Mouse (Mus musculus) retina, postnatal 1 day (tissue): ENCODE measurements around the gene Dlec1.

Experiments
- DNase-seq: peaks from one replicate; pipeline ENCODE4 v3.0.0-alpha.2; 2012

The Dlec1 gene

DNA sequence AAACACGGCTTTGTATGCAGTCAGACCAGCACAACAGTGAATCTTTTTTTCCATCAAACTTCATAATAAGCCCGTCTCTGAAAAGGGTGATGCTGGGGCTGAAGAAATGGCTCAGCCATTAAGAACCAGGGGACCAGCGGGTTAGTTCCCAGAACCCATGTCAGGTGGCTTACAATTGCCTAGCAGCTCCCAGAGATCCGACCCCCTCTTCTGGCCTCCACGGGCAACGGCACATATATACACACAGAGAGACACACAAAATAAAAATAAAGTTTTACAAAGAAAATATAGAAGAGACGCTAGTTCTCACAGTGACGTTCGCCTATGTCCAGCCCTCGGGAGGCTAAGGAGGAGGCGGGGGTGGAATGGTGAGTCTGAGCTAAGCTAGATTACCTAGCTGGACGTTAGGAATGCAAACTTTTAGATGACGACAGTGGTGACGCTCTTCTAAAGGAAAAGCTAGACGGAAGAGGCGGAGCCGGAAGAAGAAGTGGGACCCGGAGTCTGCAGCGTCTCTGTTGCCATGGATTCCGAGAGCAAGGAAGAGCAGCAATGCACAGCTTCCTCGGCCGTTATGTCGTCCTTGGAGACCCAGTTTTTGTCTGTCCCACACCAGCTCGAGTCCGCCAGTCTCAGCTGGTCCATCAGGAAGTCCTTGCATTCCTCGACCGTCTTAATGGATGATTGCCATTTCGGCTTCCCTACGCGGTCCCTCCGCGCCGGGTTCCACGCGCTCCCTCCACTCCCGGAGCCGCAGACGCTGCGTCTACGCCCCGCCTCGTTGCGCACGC, at the start of gene Dlec1:
Dlec1 (plus strand) TSS at position 487 of the 791 bp plus-strand sequence.
- DNase-seq = peak; percentile 90

DNA sequence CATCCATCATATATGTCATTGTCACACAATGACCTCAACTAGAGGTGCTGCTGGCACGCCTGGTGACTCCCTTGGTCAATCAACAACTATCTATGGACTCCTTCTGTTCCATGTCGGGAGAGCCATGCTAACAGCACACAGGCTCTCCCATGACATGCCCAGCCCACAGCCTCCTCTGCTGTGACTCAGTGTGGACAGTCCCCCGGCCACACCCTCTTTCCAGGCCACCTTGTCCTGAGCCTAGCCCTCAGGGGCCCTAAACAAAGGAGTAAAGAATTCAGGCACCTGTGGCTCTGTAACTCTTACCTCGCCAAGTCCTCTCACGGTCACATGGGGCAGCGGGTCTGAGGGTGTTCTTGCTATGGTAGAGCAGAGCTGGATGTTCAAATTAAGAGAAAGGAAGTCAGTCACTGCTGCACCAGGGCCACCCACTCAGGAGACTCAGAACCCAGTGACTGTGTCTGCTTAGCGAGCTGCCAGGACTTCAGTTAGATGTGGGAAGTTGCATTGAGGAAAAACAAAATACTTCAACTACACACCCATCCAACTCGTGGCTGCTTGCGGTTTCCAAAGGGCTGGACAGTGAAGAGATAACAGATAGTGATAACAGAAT, 48.2 kb upstream of the Dlec1 start:
- DNase-seq = no peak

DNA sequence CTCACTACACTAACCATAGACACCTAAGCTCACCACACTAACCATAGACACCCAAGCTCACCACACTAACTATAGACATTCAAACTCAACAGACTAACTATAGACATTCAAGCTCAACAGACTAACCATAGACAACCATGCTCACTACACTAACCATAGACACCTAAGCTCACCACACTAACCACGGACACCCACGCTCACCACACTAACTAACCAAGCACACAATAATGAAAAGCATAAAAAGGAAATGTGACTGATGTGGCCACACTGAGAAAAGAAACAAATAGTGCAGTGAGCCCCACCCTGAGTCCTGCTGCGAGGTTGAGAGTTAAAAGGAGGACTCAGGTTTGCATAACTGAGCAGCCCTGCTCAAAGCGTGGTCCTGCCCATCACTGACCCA, 46.9 kb upstream of the Dlec1 start:
- no peak for DNase-seq

DNA sequence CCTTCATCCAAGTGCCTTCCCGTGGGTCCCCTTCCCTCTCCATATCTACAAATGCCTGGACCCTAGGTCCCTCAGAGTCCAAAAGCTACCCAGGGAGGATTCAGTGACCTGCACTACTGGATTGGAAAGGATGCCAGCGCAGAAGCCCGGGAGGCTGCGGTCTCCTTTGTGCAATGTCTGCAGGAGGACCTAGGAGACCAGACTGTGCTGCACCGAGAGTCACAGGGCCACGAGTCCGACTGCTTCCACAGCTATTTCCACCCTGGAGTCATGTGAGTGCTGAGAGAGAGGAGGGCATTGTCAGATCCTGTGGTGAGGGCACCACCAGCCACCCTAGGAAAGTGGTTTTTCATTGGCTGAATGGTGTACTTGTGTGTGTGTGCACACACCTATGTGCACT, 44.0 kb upstream of the Dlec1 start:
- no peak for DNase-seq

DNA sequence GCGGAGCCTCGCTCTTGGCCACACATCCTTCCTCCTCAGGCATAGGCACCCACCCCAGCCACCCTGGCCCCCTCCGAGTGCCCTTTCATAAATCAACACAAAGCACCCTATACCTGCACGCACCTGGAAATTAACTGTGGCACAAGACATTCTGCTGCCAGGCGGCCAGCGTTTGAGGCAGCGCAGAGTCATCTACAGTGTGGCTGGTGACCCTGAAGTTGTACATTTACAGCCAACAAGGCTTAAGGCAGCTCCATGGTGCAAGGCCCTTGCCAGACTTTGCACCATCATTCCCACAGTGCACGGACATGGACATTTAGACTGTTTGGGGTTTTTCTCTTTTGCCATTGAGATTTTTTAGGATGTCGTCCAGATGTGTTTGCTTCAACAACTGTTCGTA, 41.6 kb upstream of the Dlec1 start:
- DNase-seq = no peak

DNA sequence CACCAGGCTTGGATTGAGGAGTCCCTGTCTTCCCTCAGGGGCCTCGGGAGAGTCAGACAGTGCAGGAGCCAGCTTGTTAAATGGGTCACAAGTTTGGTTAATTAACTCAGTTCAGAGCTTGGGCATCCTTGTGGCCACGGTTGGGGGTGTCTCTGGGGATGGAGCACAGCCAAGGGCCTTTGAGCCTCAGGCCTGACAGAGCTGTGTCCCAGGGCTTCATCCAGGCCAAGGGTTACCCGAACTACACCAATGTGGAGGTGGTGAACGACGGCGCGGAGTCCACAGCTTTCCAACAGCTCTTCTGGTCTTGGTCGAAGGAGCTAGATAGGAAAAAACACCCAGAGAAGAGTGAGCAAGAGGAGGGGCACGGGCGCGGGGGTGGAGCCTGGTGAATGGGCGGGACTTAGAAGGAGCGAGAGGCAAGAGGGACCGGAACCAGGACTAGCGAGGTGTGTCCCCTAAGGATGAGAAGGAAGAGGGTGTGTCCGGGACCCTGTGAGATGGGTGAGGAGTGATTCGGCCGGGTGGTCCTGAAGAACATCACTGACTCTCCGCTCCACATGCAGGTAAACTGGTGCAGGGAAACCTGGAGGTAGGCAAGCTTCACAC, 39.1 kb upstream of the Dlec1 start:
- DNase-seq = peak; percentile 57

DNA sequence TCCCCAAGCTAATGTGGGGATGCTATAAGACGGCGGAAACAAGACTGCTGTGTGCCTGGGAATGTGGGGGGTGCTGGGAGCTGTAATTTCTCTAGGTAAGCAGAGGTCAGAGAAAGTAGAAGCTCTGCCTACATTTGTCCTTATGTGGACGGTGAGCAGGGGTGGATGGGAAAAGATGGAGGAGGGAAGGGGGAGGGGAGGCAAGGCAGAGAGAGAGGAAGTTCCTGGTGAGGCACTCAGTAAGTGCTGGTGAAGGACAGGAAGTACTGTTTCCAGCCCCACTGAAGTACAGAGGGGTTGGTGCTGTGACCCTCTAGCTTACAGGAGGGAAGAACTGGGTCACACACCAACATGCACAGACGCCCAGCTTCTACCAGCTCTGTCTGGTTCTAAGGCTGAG, 38.0 kb upstream of the Dlec1 start:
- DNase-seq = no peak

DNA sequence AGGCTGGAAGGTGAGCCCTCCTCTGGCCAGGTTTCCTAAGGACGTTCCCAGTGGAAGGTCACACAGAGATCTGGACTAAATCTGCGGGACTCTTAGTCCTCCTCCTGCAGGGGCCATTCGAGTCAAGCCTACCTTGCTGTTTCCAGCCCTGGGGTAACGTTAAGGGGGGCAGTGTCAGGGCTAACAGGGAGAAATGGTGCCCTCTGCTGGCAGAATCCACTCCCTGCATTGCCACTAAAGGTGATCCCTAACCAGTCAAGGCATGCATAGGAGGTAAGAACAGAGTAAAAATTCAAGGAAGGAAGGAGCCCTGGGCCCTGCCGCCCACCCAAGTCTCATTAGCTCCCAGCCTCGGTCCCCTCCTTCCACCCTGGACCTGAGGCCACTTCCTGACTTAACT, 34.7 kb upstream of the Dlec1 start:
- peak; percentile 80 for DNase-seq

DNA sequence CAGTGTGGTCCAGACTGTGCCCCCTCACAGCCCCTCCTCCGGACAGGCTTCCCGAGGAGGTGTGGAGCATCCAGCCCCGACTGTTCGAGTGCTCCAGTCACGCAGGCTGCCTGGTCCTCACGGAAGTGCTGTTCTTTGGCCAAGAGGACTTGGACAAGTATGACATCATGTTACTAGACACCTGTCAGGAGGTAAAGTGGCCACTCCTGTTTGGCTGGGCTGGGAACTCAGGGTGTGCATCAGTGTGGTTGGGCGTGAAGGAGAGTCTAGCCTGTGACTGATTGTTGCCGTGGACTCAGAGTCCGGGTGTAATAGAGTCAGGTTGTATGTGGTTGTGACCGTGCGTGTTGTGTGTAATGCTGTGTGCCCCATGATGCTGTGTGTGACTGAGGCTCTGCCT, 34.0 kb upstream of the Dlec1 start:
- no peak for DNase-seq

DNA sequence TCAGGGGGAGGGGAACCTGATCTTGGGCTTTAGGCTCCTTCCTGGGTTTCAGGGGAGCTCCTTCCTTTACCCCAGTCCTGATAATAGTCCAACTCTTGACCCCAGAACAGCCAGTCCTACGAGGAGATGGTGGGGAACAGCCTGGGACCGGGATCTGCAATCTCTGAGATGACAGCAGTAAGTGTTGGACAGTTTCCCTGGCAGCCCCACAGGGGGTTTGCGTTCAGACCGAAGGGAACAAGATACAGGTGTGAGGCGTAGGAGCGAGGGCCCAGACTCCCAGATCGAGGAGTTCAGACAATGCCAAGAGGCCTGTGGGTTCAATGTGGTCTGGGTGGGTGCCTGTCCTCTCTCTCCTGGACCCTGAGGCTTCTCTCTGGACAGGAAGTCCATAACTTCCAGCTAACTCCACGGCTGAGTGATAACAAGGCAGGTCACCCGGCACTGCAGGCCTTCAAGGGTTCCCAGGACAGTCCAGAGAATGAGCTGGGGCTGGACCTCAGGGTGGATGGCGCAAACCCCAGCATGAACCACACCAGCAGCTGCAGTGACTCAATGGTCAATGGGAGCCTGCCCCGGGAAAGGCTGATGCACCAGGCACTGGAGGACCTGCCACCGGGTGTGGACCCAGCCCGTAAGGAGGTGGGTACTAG, 32.0 kb upstream of the Dlec1 start:
- DNase-seq = no peak

DNA sequence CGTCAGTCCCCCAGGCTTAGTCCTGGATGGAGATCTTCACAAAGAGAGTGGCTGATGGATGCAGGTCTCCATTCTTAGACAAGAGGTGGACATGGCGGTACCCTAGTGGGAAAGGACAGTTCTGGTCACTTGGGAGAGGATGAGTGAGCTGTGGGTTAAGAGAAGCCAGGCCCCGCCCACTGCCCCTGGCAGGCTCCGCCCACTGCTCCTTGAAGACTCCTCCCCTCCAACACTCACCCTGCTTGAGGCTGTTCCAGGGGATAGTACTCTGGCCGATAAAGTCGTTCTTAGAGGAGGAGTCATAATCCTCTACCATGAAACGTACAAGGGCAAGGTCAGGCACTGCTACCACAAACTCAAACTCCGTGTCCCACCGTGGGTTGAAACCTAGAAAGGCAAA, 30.5 kb upstream of the Dlec1 start:
- DNase-seq = no peak

DNA sequence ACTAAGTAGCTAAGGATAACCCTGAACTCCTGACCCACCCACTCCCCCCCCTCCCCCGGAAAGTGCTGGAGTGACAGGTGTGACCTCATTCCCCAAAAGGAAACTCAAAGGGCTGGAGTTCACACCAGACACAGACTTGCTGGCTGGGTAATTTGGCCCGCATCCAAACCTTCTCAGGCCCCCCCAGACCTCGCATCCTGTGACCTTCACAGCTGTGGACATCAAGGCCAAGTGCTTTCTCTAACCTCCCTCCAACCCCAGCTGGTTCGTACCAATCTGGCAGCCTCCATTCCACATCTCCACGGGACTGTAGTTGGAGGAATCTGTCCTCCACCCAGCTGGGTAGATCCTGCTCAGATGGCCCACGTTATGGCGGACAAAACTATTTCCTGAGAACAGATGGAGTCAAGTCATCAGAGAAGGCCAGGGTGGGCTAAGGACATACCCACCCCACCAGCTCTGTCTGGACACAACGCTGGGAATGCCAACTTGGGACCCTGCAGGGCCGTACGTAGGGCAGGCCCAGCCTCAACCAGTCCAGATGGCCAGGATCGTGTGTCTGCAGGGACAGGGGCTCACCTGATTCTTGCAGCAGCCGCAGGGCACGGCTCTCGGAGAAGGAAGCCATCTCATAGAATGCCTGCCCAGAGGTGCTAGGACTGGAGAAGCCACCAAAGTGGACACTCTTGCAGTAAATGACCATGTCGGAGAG, 28.9 kb upstream of the Dlec1 start:
- DNase-seq = peak; percentile 67

DNA sequence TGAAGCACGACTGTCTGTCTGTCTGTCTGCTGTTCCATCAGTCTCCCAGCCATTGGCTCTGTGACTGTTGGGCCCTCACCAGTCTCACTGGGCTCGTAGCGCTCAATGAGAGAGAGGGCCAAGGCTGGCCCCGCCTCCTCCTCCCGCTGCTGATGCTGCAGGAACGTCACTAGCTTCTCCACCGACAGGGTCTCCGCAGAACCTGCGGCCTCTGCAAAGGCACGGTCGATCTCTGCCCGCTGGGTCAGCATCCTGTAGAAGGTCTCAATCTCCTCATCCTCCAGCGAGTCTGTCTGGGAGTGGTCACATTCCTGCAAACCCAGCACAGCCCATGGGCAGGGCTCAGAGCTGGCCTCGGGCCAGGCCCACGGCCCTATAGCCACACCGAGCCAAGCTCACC, 26.6 kb upstream of the Dlec1 start:
- DNase-seq = no peak

DNA sequence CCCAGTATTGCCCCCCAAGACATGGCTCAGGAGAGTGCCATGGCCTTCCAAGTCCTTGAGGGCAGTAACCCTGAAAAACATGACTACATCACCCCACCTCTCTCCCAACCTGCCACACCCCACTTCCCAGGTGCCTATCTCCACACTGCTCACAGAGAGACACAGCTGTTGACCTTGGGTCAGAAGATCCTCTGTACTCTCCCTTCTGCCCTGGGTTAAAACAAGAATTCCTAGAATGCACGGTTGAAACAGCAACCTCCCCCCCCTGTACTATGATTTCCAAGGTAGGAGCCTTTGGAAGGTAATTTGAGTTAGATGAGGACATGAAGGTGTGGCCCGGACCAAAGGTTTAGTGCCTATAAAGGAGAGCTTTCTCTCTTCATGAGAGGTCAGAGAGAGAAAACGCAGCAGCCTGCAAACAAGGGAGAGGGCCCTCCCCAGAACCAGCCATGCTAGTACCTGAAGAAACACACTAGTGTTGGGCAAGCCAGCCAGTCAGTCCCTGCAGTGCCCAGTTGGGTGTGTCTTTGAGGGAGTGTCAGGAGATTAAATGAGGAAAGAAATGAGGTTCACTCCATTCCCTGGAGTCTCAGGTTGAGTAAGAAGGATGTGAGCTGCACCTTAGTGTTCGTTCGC, 22.1 kb upstream of the Dlec1 start:
- DNase-seq = no peak

DNA sequence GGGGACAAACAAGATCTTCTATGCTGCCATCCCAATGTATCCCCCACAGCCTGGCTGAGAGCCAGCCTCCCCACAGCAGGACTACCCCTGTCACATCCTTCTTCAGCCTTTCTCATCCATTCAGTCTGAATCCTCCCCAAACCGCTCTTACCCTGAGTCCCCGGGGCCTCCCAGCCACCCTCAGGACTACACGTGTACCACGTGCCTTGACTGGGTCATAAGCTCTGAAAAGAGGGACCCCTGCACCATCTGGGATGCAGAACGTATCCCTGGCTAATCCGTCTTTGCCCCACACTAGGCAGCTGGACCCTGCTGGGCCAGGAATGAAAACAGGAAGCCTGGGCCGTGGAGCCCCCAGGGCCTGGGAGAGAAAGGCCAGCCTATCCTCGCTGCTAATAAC, 20.2 kb upstream of the Dlec1 start:
- peak; percentile 87 for DNase-seq

DNA sequence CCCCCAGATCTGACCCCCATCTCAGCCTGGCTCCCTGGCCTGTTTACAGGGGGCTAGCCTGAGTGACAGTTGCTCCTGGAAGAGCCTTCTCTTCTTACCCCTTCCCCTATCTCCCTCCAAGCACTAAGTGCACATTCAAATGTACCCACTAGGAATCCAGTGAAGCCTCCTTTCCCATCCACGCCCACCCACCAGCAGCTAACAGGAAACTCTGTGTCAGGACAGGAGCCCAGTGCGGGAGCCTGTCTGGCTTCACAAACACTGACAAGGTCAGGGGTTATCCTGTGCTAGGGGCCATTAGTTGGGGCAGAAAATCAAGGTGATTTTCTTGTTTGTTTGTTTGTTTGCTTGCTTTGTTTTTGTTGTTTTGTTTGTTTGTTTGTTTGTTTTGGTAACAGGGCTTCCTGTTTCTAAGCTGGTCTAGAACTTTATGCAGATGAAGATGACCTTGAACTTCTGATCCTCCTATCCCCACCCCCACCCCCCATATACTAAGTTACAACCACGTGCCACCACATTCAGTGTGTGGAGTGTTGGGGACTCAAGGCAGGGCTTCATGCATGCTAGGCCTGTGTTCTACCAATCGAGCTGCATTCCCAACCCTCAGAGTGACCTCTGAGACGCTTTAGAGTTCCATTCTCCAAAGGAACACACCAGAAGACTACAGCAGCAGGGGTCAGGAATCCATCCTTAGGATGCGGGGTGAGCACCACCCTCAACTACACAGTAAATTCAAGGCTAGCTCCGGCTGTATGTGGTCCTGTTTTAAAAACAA, 19.4 kb upstream of the Dlec1 start:
- no peak for DNase-seq

DNA sequence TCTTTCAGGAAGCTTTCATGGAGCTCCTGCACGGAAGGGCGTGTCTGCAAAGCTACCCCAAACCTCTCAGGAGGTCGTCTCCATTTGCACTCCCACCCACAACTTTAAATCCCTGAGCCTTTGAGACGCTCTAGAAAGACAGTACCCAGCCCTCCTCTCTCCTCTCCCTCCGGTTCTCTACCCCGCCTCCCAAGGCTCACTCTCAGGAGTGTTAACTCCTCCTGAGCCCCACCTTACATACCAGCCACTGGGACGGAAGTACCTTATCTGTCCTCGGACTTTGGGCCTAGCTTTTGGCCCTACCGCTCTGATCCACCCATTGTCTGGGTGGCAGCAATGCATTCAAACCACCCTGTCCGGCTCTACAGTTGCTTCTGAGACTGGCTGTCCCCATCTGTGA, 18.3 kb upstream of the Dlec1 start:
- no peak for DNase-seq

DNA sequence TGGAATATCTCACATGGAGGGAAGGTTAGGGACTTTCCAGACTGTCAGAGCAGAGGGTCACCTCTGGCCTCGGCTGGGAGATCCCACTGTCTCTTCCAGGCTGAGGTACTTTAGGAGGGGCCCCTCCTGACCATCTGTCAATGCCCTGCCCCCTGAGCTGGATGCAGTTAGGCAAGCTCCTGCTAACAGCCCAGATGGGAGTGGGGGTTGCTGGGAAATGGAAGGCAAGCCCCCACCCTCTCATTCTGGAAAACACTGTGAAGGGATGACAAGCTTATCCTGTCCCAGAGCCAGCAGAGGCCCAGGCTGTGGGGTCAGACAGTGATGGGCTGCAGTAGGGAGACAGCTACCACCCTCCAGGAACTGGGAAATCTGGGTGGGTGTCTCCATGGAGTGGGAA, 15.8 kb upstream of the Dlec1 start:
- DNase-seq = peak; percentile 71

DNA sequence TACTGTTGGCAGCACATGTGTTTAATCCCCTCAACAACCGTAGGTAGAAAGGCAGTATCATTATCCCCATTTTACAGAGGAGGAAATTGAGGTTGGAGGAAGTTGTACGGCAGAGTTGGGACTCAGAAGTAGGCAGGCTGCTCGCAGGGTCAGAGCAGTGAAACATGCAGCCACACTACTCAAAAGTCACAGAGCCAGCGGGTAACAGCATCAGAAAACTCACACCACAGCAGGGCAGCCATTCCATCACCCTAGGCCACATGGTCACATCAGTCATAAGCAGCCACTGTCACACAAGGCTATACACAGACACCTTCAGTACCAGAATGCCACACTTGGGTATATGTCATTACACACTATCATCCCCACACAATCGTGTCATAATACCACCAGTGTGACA, 15.0 kb upstream of the Dlec1 start:
- DNase-seq = no peak

DNA sequence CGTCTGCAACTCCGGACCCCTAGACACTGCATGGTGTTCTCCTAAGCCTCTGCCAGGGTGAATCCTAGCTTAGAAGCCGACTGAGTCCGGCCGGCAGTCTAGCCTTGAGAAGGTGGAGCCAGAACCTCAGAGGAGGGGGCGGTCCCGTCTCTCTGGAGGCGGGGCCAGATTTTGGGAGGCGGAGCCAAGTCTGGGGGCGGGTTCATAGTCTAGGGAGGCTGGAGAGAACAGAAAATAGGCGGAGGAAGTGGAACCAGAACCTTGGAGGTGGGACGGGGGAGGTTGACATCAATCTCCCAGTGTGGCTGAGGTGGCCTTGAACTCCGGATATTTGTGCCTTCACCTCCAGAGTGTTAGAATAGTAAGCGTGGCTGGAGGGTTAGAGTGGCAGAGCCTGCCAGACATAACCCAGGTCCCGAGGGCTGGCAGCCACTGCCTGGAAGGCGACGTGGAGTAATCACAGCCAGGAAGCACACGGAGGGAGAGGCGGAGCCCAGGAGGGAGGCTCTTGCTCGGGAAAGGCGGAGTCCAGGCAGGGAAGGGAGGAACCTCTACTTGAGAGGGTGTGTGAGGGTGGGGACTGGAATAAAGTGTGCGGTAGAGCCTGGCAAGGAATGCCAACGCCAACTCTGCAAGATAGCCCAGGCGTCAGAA, 14.0 kb upstream of the Dlec1 start:
- DNase-seq = peak; percentile 92

DNA sequence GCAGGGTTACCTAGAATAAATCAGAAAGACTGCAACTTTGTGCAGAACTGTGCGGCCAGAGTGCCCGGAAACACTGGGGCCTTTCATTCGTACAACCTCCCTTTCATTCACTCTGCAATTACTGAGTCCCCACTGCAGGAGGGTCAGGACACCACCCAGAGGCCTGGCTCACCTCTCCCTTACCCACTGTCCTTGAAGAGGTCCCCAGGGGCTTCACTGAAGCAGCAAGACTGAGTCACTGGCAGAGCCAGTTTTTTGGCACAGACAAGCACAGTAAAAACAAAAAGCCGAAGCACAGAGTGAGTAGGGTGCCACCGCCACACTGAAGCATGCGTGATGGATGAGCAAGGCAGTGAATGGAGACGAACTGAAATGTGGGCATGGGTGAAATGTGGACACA, 12.8 kb upstream of the Dlec1 start:
- DNase-seq = no peak
